ENCODE assay signal across 8 mouse cellular contexts in the genomic region with DNA sequence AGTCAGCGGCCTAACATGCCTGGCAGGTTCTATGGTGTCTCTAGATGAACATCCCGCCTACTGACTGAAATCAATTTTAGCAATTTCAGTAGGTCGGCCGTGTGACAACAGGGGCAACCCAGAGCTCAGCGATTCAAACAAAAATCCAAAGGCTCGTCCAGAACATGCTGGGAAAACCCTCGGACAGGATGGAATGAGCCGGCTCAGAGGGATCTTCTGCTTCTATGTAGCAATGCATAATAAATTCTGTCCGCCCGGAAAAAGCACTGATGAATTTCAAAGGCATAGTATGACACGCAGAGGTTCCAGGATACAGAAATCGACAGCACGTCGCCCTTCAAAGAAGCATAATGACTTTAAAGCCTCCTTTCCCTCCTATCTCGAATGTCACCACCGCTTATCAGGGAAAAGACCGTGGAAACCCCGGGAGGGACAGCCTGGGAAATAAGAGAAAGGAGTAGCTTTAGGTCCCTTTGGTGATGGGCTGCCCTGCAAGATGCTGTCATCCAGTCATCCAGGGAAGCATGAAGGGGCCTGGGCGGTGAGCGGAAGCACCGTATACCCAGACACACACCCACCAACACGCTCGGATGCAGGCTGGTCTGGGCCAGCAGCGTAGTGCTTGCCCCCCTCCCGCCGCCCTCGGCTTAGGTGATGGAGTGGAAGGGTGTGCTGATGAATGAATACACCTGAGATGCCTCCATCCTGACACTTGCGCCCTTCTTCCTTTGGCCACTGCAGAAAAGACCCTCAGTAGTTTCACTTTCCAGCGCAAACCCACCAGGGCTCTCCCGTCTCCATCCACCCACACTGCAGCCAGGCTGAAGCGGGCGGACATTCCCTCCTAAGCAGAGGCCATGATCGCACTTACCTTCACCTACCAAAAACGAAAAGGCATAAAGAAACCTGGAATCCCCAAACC. TPM values are rescaled to one million over a fixed set of nuclear protein-coding genes. Genes with fewer than 3 reads are reported as not detected.
DNase-seq lines count a peak whose midpoint lies in the region; ATAC-seq lines count a peak whose summit lies in the region.

No protein-coding gene starts in this region.

- peak; percentile 21 for DNase-seq in gastrocnemius, adult 18-20 months (ENCODE audit: low spot score)
- DNase-seq in gastrocnemius, adult 8-10 months (ENCODE audit: low spot score in 2 of 2) = no peak
- peak; percentile 34 for DNase-seq in ZHBTc4 (ENCODE audit: low read depth, low spot score)
- peak; percentile 63 for DNase-seq in embryonic facial prominence, embryonic 10.5 days (ENCODE audit: low spot score)
- DNase-seq in heart, postnatal 4 days = peak; percentile 56
- peak; percentile 68 for DNase-seq in limb, embryonic 11.5 days (ENCODE audit: low spot score)
- peak; percentile 54 to 79 for DNase-seq in spleen, postnatal 4 days (ENCODE audit: low spot score in 2 of 2)

- peak overlapping the region; percentile 78 for H3K4me2 ChIP-seq in limb, embryonic 11.5 days (ENCODE audit: low read depth, severe bottlenecking)
- peak overlapping the region; percentile 84 for H3K4me2 ChIP-seq in midbrain, embryonic 13.5 days (replicated peaks)

- ATAC-seq in limb, embryonic 11.5 days (ENCODE audit: insufficient number of reproducible peaks, low FRiP score, low TSS enrichment, low read depth) = peak; percentile 27
- ATAC-seq in midbrain, embryonic 13.5 days = peak; percentile 56

- H3K27ac ChIP-seq in embryonic facial prominence, embryonic 10.5 days (replicated peaks) = peak overlapping the region; percentile 87
- H3K27ac ChIP-seq in limb, embryonic 11.5 days (replicated peaks; ENCODE audit: low read depth, low read length) = peak overlapping the region; percentile 65; the same call in 1 of the 2 replicates
- peak overlapping the region; percentile 94 for H3K27ac ChIP-seq in midbrain, embryonic 13.5 days

- H3K9me3 ChIP-seq in embryonic facial prominence, embryonic 10.5 days = no peaks in the 10 kb centered on the region
- H3K9me3 ChIP-seq in limb, embryonic 11.5 days (ENCODE audit: control insufficient read depth, low read length) = no peaks in the 10 kb centered on the region
- no peaks in the 10 kb centered on the region for H3K9me3 ChIP-seq in midbrain, embryonic 13.5 days

- H3K4me1 ChIP-seq in embryonic facial prominence, embryonic 10.5 days = peaks cover 22% of the 10 kb centered on the region
- H3K4me1 ChIP-seq in limb, embryonic 11.5 days (ENCODE audit: control insufficient read depth, insufficient read depth, low read length) = 0 out of 2 replicates have a peak, but pooled peaks cover 5% of the 10 kb centered on the region
- peaks cover 33% of the 10 kb centered on the region for H3K4me1 ChIP-seq in midbrain, embryonic 13.5 days (replicated peaks)

- H3K27me3 ChIP-seq in embryonic facial prominence, embryonic 10.5 days (replicated peaks; ENCODE audit: low read depth, poor library complexity, severe bottlenecking) = no peaks in the 10 kb centered on the region
- H3K27me3 ChIP-seq in limb, embryonic 11.5 days (ENCODE audit: control insufficient read depth, insufficient read depth, low read length) = no peaks in the 10 kb centered on the region
- H3K27me3 ChIP-seq in midbrain, embryonic 13.5 days = no peaks in the 10 kb centered on the region

- peak overlapping the region; percentile 77 for H3K9ac ChIP-seq in limb, embryonic 11.5 days (ENCODE audit: low read length)
- peak overlapping the region; percentile 90 for H3K9ac ChIP-seq in midbrain, embryonic 13.5 days (replicated peaks)

- peak overlapping the region; percentile 82 for H3K4me3 ChIP-seq in embryonic facial prominence, embryonic 10.5 days
- H3K4me3 ChIP-seq in limb, embryonic 11.5 days (ENCODE audit: low read depth, low read length) = peak overlapping the region; percentile 63
- peak overlapping the region; percentile 85 for H3K4me3 ChIP-seq in midbrain, embryonic 13.5 days (replicated peaks)

- WGBS in embryonic facial prominence, embryonic 10.5 days = under 1% methylated on average over 34 of the region's 34 CpGs
- WGBS in limb, embryonic 11.5 days = 2% methylated on average over 34 of the region's 34 CpGs
- WGBS in midbrain, embryonic 13.5 days = under 1% methylated on average over 33 of the region's 34 CpGs

- no peaks in the 10 kb centered on the region for H3K36me3 ChIP-seq in embryonic facial prominence, embryonic 10.5 days (replicated peaks)
- H3K36me3 ChIP-seq in limb, embryonic 11.5 days (ENCODE audit: control insufficient read depth, insufficient read depth, low read length) = no peaks in the 10 kb centered on the region
- H3K36me3 ChIP-seq in midbrain, embryonic 13.5 days = 0 out of 2 replicates have a peak, but pooled peaks cover 2% of the 10 kb centered on the region

RNA-seq across cellular contexts. Expression of gene Sorbs1, which starts 0.8 kb away (rescaled TPM):
- 100 to 1,000 TPM; 148 to 249 TPM for total RNA-seq in gastrocnemius, adult 18-20 months (2021)
- total RNA-seq in gastrocnemius, adult 8-10 months (2022) = 100 to 1,000 TPM; 169 to 173 (median 171) TPM
- polyA plus RNA-seq in embryonic facial prominence, embryonic 10.5 days (2016; fragmentation: Nextera tagmentation; extraction: Ambion mirVana) = 40.7 and 41.1 TPM in 2 replicates
- 100 to 1,000 TPM; 234 to 256 TPM for total RNA-seq in heart, postnatal 4 days (2021)
- 25.8 and 34.5 TPM in 2 replicates for polyA plus RNA-seq in limb, embryonic 11.5 days (2014; fragmentation: Nextera tagmentation; extraction: Ambion mirVana)
- 77.6 and 78.7 TPM in 2 replicates for polyA plus RNA-seq in midbrain, embryonic 13.5 days (2015; fragmentation: Nextera tagmentation; extraction: Ambion mirVana)

Comparison
In these comparisons a context has a peak if more than half of its experiments do, and no peak if none do; other contexts are left out.
1. DNase-seq: peak in gastrocnemius, adult 18-20 months (single experiment), ZHBTc4 (single experiment), embryonic facial prominence, embryonic 10.5 days (single experiment), heart, postnatal 4 days (single experiment), limb, embryonic 11.5 days (single experiment) and spleen, postnatal 4 days (2 of 2); none in gastrocnemius, adult 8-10 months (0 of 2).
2. Peak in every context shown above with its lines, with median percentiles within 50 percentile points of each other: H3K27ac ChIP-seq and H3K4me3 ChIP-seq.